Mouse (Mus musculus): ENCODE measurements at regions not wholly inside any gene's neighbourhood (a gene's known extent, or its start where the extent isn't known, plus 50 kb on each side); places are given as distances from the start of the nearest gene placed in this dataset.

- H3K4me3 ChIP-seq = no peak overlapping the region
- H3K4me1 ChIP-seq = peaks cover 26% of the 10 kb centered on the region
- peak overlapping the region; percentile 73 for H3K27ac ChIP-seq (replicated peaks)
- 21% methylated on average over 2 of the region's 2 CpGs for WGBS
- H3K9me3 ChIP-seq = peaks cover 7% of the 10 kb centered on the region
- H3K27me3 ChIP-seq (replicated peaks; ENCODE audit: low read depth, poor library complexity, severe bottlenecking) = no peaks in the 10 kb centered on the region
- H3K36me3 ChIP-seq (replicated peaks) = no peaks in the 10 kb centered on the region
- DNase-seq (ENCODE audit: low spot score) = peak; percentile 62
Measured at GRCm38 (mm10) chr11:32113118-32113826, 86.8 kb downstream of the Il9r start.

GRCm38 (mm10) chr11:32112521-32112920 is 87.6 kb downstream of the Il9r start:
- 26% methylated on average over 5 of the region's 5 CpGs for WGBS
- Histone ChIP-seq H3K4me1 (peaks cover 26% of the 10 kb centered on the region), H3K9me3 (peaks cover 7% of the 10 kb centered on the region), H3K27me3 (replicated peaks; ENCODE audit: low read depth, poor library complexity, severe bottlenecking) (no peaks in the 10 kb centered on the region), H3K36me3 (replicated peaks) (no peaks in the 10 kb centered on the region), H3K4me3 (no peak overlapping the region), H3K27ac (replicated peaks) (peak overlapping the region; percentile 73)
- DNase-seq (ENCODE audit: low spot score) = no peak

- no peak overlapping the region for H3K4me3 ChIP-seq
- no peak for DNase-seq (ENCODE audit: low spot score)
- H3K36me3 ChIP-seq (replicated peaks) = no peaks in the 10 kb centered on the region
- no peaks in the 10 kb centered on the region for H3K27me3 ChIP-seq (replicated peaks; ENCODE audit: low read depth, poor library complexity, severe bottlenecking)
- peaks cover 7% of the 10 kb centered on the region for H3K9me3 ChIP-seq
- 36% methylated on average over 3 of the region's 3 CpGs for WGBS
- H3K27ac ChIP-seq (replicated peaks) = no peak overlapping the region
- H3K4me1 ChIP-seq = peaks cover 26% of the 10 kb centered on the region
Measured at GRCm38 (mm10) chr11:32111841-32112240, 88.2 kb downstream of the Il9r start.

- Histone ChIP-seq H3K27ac (replicated peaks) (no peak overlapping the region), H3K27me3 (replicated peaks; ENCODE audit: low read depth, poor library complexity, severe bottlenecking) (no peaks in the 10 kb centered on the region), H3K9me3 (peaks cover 7% of the 10 kb centered on the region), H3K4me3 (no peak overlapping the region), H3K4me1 (peaks cover 31% of the 10 kb centered on the region), H3K36me3 (replicated peaks) (no peaks in the 10 kb centered on the region)
- WGBS = 80% methylated on average over 3 of the region's 3 CpGs
- DNase-seq (ENCODE audit: low spot score) = no peak
Measured at GRCm38 (mm10) chr11:32109911-32110310, 90.2 kb downstream of the Il9r start.

Measured in embryonic facial prominence, embryonic 10.5 days (tissue).